Mouse (Mus musculus) small intestine, adult 2 months (tissue): ENCODE measurements around the gene Kcnn4.

Experiments
- CTCF ChIP-seq: fragments of 200-500 bp; IDR thresholded peaks from 2 replicates; pipeline ENCODE4 v1.5.1; 2012; ENCODE audit warnings: low read depth, mild to moderate bottlenecking, control low read depth, inconsistent platforms, low read length, moderate library complexity, mixed read lengths; ENCODE audit not compliant: insufficient replicate concordance, insufficient read length; ENCODE audit errors: extremely low read depth
- POLR2A ChIP-seq: fragments of 200-500 bp; IDR thresholded peaks from 2 replicates; pipeline ENCODE4 v1.6.1; 2012; ENCODE audit warnings: low read depth, mild to moderate bottlenecking, control low read depth, inconsistent platforms, low read length, moderate library complexity

GRCm38 (mm10) chr7:24356081-24356480 lies 14.0 kb upstream of the Kcnn4 start:
- no peak for TF ChIP-seq CTCF
- no peak for TF ChIP-seq POLR2A
